Mouse (Mus musculus) hindbrain, embryonic 14.5 days (tissue): ENCODE measurements around the gene Myt1l. TPM values are rescaled to one million over a fixed set of nuclear protein-coding genes. Genes with fewer than 3 reads are reported as not detected.

Experiments used
- ATAC-seq: fragments of 200-750 bp; cut with Nextera tagmentation; 2 replicates; pipeline ENCODE4 v1.8.0; 2017; ENCODE audit warnings: moderate number of reproducible peaks, mild to moderate bottlenecking, moderate TSS enrichment, moderate library complexity; ENCODE audit not compliant: low FRiP score
- DNase-seq: peaks from one replicate; pipeline ENCODE4 v3.0.0-alpha.2; 2015; ENCODE audit warnings: low spot score
- H3K27ac ChIP-seq: fragments of 300-500 bp; sonication (generic); 2 replicates; pipeline ENCODE4 v1.5.1; 2014; ENCODE audit warnings: mild to moderate bottlenecking, moderate library complexity
- H3K27me3 ChIP-seq: fragments of 300-500 bp; sonication (generic); 2 replicates; pipeline ENCODE4 v1.6.1; 2014; ENCODE audit warnings: mild to moderate bottlenecking, low read length, mixed read lengths; ENCODE audit not compliant: control insufficient read depth, insufficient read depth
- H3K36me3 ChIP-seq: fragments of 300-500 bp; sonication (generic); replicated peaks from 2 replicates; pipeline ENCODE4 v1.6.1; 2014; ENCODE audit not compliant: control insufficient read depth, insufficient read depth
- H3K4me1 ChIP-seq: fragments of 300-500 bp; sonication (generic); replicated peaks from 2 replicates; pipeline ENCODE4 v1.6.1; 2014; ENCODE audit warnings: antibody characterized with exemption, low read length, mixed read lengths; ENCODE audit not compliant: control insufficient read depth, insufficient read depth
- H3K4me2 ChIP-seq: fragments of 300-500 bp; sonication (generic); replicated peaks from 2 replicates; pipeline ENCODE4 v1.6.1; 2014; ENCODE audit warnings: mild to moderate bottlenecking, moderate library complexity
- H3K4me3 ChIP-seq: fragments of 300-500 bp; sonication (generic); replicated peaks from 2 replicates; pipeline ENCODE4 v1.5.1; 2014; ENCODE audit warnings: mild to moderate bottlenecking, low read length
- H3K9ac ChIP-seq: fragments of 300-500 bp; sonication (generic); 2 replicates; pipeline ENCODE4 v1.6.1; 2014
- H3K9me3 ChIP-seq: fragments of 300-500 bp; sonication (generic); 2 replicates; pipeline ENCODE4 v1.6.1; 2016; ENCODE audit warnings: low read length; ENCODE audit not compliant: control insufficient read depth
- WGBS: fragments of 180-500 bp; shearing (Covaris S2); extraction: QIAGEN DNeasy Blood & Tissue Kit; methylation state at CpG from one replicate; pipeline ENCODE4 v1.1.7; 2014; 5-methylcytosine and 5-hydroxymethylcytosine counted together
- polyA plus RNA-seq: library from polyadenylated mRNA; unstranded; fragments of >200 nt; fragmentation: Nextera tagmentation; extraction: Ambion mirVana; gene quantifications from 2 replicates; pipeline ENCODE4 v1.2.1, GENCODE M21; 2014

The Myt1l gene
- polyA plus RNA-seq, 1 experiment from 2014 or later: 202 TPM

DNA sequence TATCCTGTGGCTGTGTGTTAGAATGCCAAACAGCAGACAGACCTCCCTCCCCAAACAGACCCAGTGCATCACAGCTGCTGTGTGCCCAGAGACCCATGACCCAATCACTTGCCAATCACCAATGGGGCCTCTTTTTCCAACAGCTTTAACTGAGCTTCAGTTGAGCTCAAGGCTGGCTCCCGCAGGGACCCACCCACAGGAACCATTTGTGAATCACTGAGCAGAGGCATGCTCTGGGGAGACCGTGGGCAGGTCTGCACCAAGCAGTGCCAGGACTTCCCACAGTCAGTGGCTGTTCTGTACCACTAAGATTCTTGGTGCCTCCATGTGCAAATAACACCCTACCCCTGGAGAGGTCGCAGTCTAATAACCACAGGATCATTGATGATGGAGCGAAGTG lies 27.5 kb downstream of the Myt1l start:
- no peak for ATAC-seq
- WGBS: 69% methylated on average over 4 of the region's 4 CpGs
- Histone ChIP-seq H3K36me3 (no peaks in the 10 kb centered on the region; the same call in 1 of the 2 replicates), H3K27me3 (no peaks in the 10 kb centered on the region), H3K4me2 (no peak overlapping the region), H3K4me1 (peaks cover 25% of the 10 kb centered on the region), H3K9me3 (no peaks in the 10 kb centered on the region), H3K9ac (no peak overlapping the region), H3K4me3 (no peak overlapping the region), H3K27ac (no peak overlapping the region)
- no peak for DNase-seq

DNA sequence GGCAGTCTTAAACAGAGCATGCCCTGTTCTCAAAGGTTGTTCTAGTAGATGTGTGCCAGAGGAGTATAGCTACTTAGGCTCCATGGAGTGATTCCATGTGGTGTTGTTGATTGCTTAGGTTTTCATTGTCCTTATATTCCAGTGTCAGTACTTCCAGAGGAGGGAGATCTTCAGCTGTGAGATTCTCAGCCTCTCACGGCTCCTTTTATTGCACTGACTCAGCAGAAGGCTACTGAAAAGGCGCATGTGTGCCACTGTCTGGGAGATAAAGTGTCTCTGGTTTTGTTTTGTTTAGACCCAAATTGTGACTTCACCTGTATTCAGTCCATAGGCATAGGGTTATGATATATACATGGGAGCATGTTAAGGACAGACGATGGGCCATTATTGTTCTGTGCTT lies 28.2 kb downstream of the Myt1l start:
- H3K27ac ChIP-seq: no peak overlapping the region
- no peaks in the 10 kb centered on the region; the same call in 1 of the 2 replicates for H3K36me3 ChIP-seq
- ATAC-seq (no peak), DNase-seq (no peak)
- no peaks in the 10 kb centered on the region for H3K9me3 ChIP-seq
- no peaks in the 10 kb centered on the region for H3K27me3 ChIP-seq
- H3K9ac ChIP-seq: no peak overlapping the region
- peaks cover 27% of the 10 kb centered on the region for H3K4me1 ChIP-seq
- no peak overlapping the region for H3K4me2 ChIP-seq
- H3K4me3 ChIP-seq: no peak overlapping the region
- WGBS: 65% methylated on average over 3 of the region's 3 CpGs

DNA sequence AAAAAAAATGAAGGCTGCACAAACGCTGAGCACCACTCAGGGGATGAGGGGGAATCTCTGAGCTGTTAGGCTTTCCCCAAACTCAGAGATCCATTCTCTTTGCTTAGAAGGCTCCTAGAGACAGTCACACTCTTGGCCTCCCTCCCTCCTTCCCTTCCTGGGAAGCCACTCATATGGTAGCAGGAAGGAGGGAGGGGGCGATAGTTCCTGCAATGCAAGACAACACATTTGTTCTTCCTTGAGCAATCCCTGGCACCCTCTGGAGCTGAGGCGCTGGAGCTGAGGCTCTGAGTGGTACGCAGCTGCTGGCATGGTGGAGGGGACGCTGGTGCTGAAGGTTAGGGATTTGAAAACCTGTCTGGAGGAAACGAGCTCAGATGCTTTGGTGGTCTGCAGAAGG lies 28.7 kb downstream of the Myt1l start:
- Histone ChIP-seq H3K9ac (no peak overlapping the region; the same call in 1 of the 2 replicates), H3K27me3 (no peaks in the 10 kb centered on the region), H3K4me3 (no peak overlapping the region), H3K36me3 (no peaks in the 10 kb centered on the region; the same call in 1 of the 2 replicates), H3K27ac (no peak overlapping the region), H3K4me2 (no peak overlapping the region), H3K4me1 (peaks cover 27% of the 10 kb centered on the region), H3K9me3 (no peaks in the 10 kb centered on the region)
- DNase-seq (no peak), ATAC-seq (no peak)
- WGBS: 69% methylated on average over 6 of the region's 6 CpGs

DNA sequence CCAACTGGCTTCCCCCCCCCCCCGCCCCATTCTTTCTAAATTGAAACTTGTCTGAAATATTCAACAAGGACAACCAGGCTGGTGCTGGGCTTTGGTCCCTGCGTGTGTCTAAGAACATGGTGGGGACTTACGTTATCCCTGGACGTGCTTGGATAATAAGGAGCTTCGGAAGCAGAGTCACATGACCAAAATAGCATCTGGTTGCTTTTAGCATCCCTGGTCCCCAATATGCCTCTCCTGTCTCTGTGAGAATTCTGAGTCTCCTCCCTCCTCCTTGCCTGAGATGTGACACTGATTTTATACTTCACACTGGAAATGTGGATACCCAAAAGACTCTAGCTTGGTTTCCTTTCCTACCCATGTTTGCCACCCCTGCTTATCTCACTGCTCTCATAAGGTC lies 31.6 kb downstream of the Myt1l start:
- Histone ChIP-seq H3K27ac (0 out of 2 replicates have a peak overlapping the region, but pooled peaks have one; percentile 55), H3K4me1 (peaks cover 27% of the 10 kb centered on the region), H3K4me3 (no peak overlapping the region), H3K9me3 (no peaks in the 10 kb centered on the region), H3K36me3 (no peaks in the 10 kb centered on the region), H3K27me3 (no peaks in the 10 kb centered on the region), H3K9ac (no peak overlapping the region), H3K4me2 (no peak overlapping the region)
- 47% methylated on average over 5 of the region's 5 CpGs for WGBS
- no peak for ATAC-seq
- DNase-seq: no peak

DNA sequence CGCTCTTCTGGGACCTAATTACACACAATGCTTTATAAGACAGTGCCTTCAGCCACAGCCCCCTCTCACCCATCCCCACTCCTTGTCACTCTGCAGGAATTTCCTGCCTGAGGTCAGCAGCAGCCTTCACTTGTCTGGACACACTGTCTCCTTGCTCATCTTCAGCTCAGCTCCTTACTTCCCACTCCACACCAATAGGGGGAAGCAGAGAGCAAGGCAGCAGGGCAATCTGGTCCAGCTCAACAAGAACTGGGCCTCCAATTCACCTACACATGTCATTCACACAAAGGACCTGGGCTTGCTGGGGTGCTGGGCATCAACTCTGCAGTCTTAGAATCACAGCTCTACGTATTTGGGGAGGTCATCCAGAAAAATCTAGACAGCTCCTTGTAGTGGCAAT lies 33.0 kb downstream of the Myt1l start:
- no peak overlapping the region for H3K4me3 ChIP-seq
- WGBS: 91% methylated on average over 2 of the region's 2 CpGs
- no peak overlapping the region for H3K9ac ChIP-seq
- H3K27me3 ChIP-seq: no peaks in the 10 kb centered on the region
- peaks cover under 1% of the 10 kb centered on the region; the same call in 1 of the 2 replicates for H3K36me3 ChIP-seq
- peaks cover 27% of the 10 kb centered on the region for H3K4me1 ChIP-seq
- peak; percentile 34; the same call in 1 of the 2 replicates for ATAC-seq
- no peak overlapping the region for H3K4me2 ChIP-seq
- no peak for DNase-seq
- H3K9me3 ChIP-seq: no peaks in the 10 kb centered on the region
- H3K27ac ChIP-seq: no peak overlapping the region

DNA sequence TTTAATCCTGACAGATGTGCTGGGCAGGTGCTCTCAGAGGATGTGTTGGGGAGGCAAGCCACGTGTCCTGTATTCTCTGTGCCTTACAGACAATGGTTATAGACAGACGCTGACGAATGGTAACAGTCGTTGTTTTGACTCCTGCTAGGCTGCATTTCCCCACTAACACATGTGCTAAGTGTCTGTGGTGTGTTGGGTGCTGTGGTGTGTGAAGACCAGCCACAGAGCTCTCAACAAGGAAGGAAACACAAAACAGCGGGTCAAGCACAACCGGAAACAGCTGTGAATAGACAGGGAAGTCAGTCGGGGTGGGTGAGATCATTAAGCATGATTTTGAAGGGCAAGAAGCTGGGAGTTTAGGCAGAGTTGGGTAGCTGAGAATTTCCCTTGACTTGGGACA lies 41.1 kb downstream of the Myt1l start:
- Histone ChIP-seq H3K9me3 (no peaks in the 10 kb centered on the region), H3K4me1 (no peaks in the 10 kb centered on the region), H3K27me3 (no peaks in the 10 kb centered on the region), H3K9ac (no peak overlapping the region), H3K27ac (no peak overlapping the region), H3K36me3 (peaks cover 37% of the 10 kb centered on the region), H3K4me2 (no peak overlapping the region), H3K4me3 (no peak overlapping the region)
- 71% methylated on average over 7 of the region's 7 CpGs for whole genome bisulfite sequencing
- DNase-seq (no peak), ATAC-seq (no peak)

DNA sequence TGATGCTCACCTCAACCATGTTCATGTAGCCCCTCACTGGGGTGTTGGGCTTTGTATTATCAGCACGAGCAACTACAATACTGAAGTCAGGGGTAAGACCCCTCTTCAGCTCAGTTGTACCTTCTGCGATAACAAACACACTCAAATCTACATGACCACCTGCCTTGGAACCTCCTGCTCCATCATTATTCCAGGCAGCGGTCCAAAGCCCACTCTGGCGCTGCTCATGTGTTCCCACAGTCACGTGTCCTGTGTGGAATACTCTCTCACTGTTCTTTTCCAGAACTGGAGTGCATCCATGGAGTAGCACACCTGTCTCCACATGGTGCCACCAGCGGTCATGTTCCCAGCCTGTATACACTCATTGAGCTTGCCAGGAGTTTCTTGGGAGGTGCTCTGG lies 42.2 kb downstream of the Myt1l start:
- peaks cover 43% of the 10 kb centered on the region for H3K36me3 ChIP-seq
- H3K4me1 ChIP-seq: no peaks in the 10 kb centered on the region
- 84% methylated on average over 6 of the region's 6 CpGs for WGBS
- H3K27ac ChIP-seq: no peak overlapping the region
- no peaks in the 10 kb centered on the region for H3K27me3 ChIP-seq
- DNase-seq (no peak), ATAC-seq (no peak)
- no peak overlapping the region for H3K4me2 ChIP-seq
- no peak overlapping the region for H3K4me3 ChIP-seq
- H3K9me3 ChIP-seq: no peaks in the 10 kb centered on the region
- no peak overlapping the region for H3K9ac ChIP-seq

DNA sequence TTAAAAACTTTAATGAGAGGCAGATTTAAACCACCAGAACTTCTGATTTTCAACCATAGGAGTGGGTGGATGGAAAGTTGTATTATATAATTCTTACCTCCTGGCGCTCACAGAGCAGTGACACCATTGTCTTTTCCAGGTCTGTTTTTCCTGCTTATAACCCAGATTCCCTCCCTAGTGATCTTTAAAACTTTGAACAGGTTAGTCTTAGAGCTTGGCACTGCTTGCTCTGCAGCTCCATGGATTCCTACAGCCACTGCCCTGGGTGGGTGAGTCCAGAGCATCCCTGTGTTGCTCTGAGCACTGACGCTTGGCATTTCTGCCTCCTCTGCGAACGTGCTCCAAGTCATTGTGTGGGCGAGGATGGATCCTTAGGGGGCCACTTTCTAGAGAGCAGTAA lies 43.4 kb downstream of the Myt1l start:
- 77% methylated on average over 5 of the region's 5 CpGs for whole genome bisulfite sequencing
- Histone ChIP-seq H3K9ac (no peak overlapping the region), H3K4me3 (no peak overlapping the region), H3K4me2 (no peak overlapping the region), H3K9me3 (no peaks in the 10 kb centered on the region), H3K27ac (no peak overlapping the region), H3K36me3 (peaks cover 47% of the 10 kb centered on the region), H3K4me1 (no peaks in the 10 kb centered on the region), H3K27me3 (no peaks in the 10 kb centered on the region)
- ATAC-seq: no peak
- DNase-seq: no peak

DNA sequence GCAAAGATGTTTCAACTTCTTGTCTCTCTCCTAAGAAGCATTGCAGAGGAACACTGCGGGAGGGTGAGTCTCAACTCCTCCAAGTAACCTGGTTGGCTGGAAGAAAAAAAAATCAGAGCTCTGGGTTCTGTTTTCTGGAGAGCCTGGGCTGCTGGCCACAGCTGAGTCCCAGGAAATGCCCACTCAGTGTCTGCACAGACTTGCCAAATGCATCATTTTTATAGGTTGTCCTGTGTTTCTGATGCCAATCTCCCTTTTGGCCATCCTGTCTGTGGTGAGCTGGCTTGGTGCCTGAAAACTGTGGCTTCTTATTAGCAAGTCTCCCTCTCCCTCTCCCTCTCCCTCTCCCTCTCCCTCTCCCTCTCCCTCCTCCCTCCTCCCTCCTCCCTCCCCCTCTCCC lies 65.6 kb downstream of the Myt1l start:
- Histone ChIP-seq H3K27me3 (no peaks in the 10 kb centered on the region), H3K36me3 (peaks cover 54% of the 10 kb centered on the region), H3K4me1 (no peaks in the 10 kb centered on the region), H3K9me3 (peaks cover 15% of the 10 kb centered on the region), H3K27ac (no peak overlapping the region), H3K9ac (no peak overlapping the region), H3K4me2 (no peak overlapping the region), H3K4me3 (no peak overlapping the region)
- WGBS: 94% methylated on average over 1 of the region's 1 CpGs
- DNase-seq: no peak
- ATAC-seq: no peak

DNA sequence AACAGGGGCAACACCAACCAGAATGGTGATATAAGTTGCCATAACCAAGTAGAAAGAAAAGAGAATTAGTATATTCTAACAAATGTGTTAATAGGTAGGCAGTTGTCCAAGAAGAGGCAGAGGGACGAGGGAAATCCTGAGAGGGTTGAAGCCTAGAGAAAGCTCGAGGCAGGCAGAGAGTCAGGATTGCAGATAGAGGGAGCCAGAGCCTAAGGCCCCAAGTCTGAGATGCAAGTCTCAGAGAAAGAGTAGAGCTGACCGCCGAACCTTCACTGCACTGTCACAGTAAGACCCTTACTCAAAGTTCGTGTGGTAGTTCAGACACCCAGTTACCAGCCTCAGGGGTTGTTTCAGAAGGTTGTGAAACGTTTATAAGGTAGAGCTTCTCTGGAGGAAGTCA lies 71.7 kb downstream of the Myt1l start:
- H3K9ac ChIP-seq: no peak overlapping the region
- ATAC-seq (no peak), DNase-seq (no peak)
- H3K4me2 ChIP-seq: no peak overlapping the region
- H3K4me3 ChIP-seq: no peak overlapping the region
- H3K4me1 ChIP-seq: no peaks in the 10 kb centered on the region
- no peaks in the 10 kb centered on the region for H3K27me3 ChIP-seq
- peaks cover 22% of the 10 kb centered on the region for H3K36me3 ChIP-seq
- H3K27ac ChIP-seq: no peak overlapping the region
- 58% methylated on average over 6 of the region's 6 CpGs for WGBS
- H3K9me3 ChIP-seq: no peaks in the 10 kb centered on the region
